Mouse (Mus musculus): ENCODE measurements around the gene Cdk2. TPM values are rescaled to one million over a fixed set of nuclear protein-coding genes. Genes with fewer than 3 reads are reported as not detected.

The Cdk2 gene
- polyA plus RNA-seq (2012; rRNA removed): 22.5 and 42.4 TPM in 2 replicates

GRCm38 (mm10) chr10:128704491-128705316, at the start of gene Cdk2:
TSS of gene Cdk2 (minus strand) at chr10:128705031.
- TF ChIP-seq CTCF (IDR thresholded peaks at IDR 0.05; ENCODE audit: borderline replicate concordance, extremely low read depth, insufficient read depth, insufficient read length) (no peak), POLR2A (IDR thresholded peaks at IDR 0.05; ENCODE audit: borderline replicate concordance, extremely low read depth, insufficient read depth, insufficient read length, poor library complexity, severe bottlenecking) (peak; percentile 22; the same call in 1 of the 2 replicates)
- DNase-seq (ENCODE audit: low read depth): peak; percentile 96

- peak; percentile 36; the same call in 1 of the 2 replicates for TF ChIP-seq CTCF (IDR thresholded peaks at IDR 0.05; ENCODE audit: borderline replicate concordance, extremely low read depth, insufficient read depth, insufficient read length)
- TF ChIP-seq POLR2A (IDR thresholded peaks at IDR 0.05; ENCODE audit: borderline replicate concordance, extremely low read depth, insufficient read depth, insufficient read length, poor library complexity, severe bottlenecking): peak; percentile 43; the same call in 1 of the 2 replicates
- DNase-seq (ENCODE audit: low read depth): peak; percentile 98
Observed at GRCm38 (mm10) chr10:128748252-128748864, 43.5 kb upstream of the Cdk2 start.

- peak; percentile 58 for DNase-seq (ENCODE audit: low read depth)
- TF ChIP-seq POLR2A (IDR thresholded peaks at IDR 0.05; ENCODE audit: borderline replicate concordance, extremely low read depth, insufficient read depth, insufficient read length, poor library complexity, severe bottlenecking) (no peak), CTCF (IDR thresholded peaks at IDR 0.05; ENCODE audit: borderline replicate concordance, extremely low read depth, insufficient read depth, insufficient read length) (no peak)
Observed at GRCm38 (mm10) chr10:128747646-128748251, 42.9 kb upstream of the Cdk2 start, which contains the start of gene Pym1. TSS of gene Pym1 (plus strand) at chr10:128747889.

GRCm38 (mm10) chr10:128746972-128747645, 42.3 kb upstream of the Cdk2 start:
- TF ChIP-seq POLR2A (IDR thresholded peaks at IDR 0.05; ENCODE audit: borderline replicate concordance, extremely low read depth, insufficient read depth, insufficient read length, poor library complexity, severe bottlenecking): no peak
- no peak for TF ChIP-seq CTCF (IDR thresholded peaks at IDR 0.05; ENCODE audit: borderline replicate concordance, extremely low read depth, insufficient read depth, insufficient read length)
- no peak for DNase-seq (ENCODE audit: low read depth)

- DNase-seq (ENCODE audit: low read depth): no peak
- no peak for TF ChIP-seq CTCF (IDR thresholded peaks at IDR 0.05; ENCODE audit: borderline replicate concordance, extremely low read depth, insufficient read depth, insufficient read length)
- TF ChIP-seq POLR2A (IDR thresholded peaks at IDR 0.05; ENCODE audit: borderline replicate concordance, extremely low read depth, insufficient read depth, insufficient read length, poor library complexity, severe bottlenecking): no peak
Observed at GRCm38 (mm10) chr10:128745946-128746613, 41.2 kb upstream of the Cdk2 start.

GRCm38 (mm10) chr10:128744680-128745601, 40.1 kb upstream of the Cdk2 start, which contains the start of gene Dgka:
TSS of gene Dgka (minus strand) at chr10:128744855.
- peak; percentile 8 for DNase-seq (ENCODE audit: low read depth)

GRCm38 (mm10) chr10:128744211-128744610, 39.4 kb upstream of the Cdk2 start:
- TF ChIP-seq POLR2A (IDR thresholded peaks at IDR 0.05; ENCODE audit: borderline replicate concordance, extremely low read depth, insufficient read depth, insufficient read length, poor library complexity, severe bottlenecking) (no peak), CTCF (IDR thresholded peaks at IDR 0.05; ENCODE audit: borderline replicate concordance, extremely low read depth, insufficient read depth, insufficient read length) (no peak)
- DNase-seq (ENCODE audit: low read depth): peak; percentile 2

More at GRCm38 (mm10) chr10:128744680-128745601, 40.1 kb upstream of the Cdk2 start, which contains the start of gene Dgka:
- TF ChIP-seq POLR2A (IDR thresholded peaks at IDR 0.05; ENCODE audit: borderline replicate concordance, extremely low read depth, insufficient read depth, insufficient read length, poor library complexity, severe bottlenecking) (no peak), CTCF (IDR thresholded peaks at IDR 0.05; ENCODE audit: borderline replicate concordance, extremely low read depth, insufficient read depth, insufficient read length) (no peak)

- TF ChIP-seq POLR2A (IDR thresholded peaks at IDR 0.05; ENCODE audit: borderline replicate concordance, extremely low read depth, insufficient read depth, insufficient read length, poor library complexity, severe bottlenecking): no peak
- no peak for TF ChIP-seq CTCF (IDR thresholded peaks at IDR 0.05; ENCODE audit: borderline replicate concordance, extremely low read depth, insufficient read depth, insufficient read length)
- DNase-seq (ENCODE audit: low read depth): peak; percentile 57
Observed at GRCm38 (mm10) chr10:128743791-128744191, 39.0 kb upstream of the Cdk2 start.

GRCm38 (mm10) chr10:128743235-128743634, 38.4 kb upstream of the Cdk2 start:
- DNase-seq (ENCODE audit: low read depth): no peak
- TF ChIP-seq CTCF (IDR thresholded peaks at IDR 0.05; ENCODE audit: borderline replicate concordance, extremely low read depth, insufficient read depth, insufficient read length): no peak
- no peak for TF ChIP-seq POLR2A (IDR thresholded peaks at IDR 0.05; ENCODE audit: borderline replicate concordance, extremely low read depth, insufficient read depth, insufficient read length, poor library complexity, severe bottlenecking)

Data from brain, embryonic 14.5 days (tissue).